Mouse (Mus musculus): ENCODE measurements around the gene Hpcal4.
"Not testable (repeated sequence)": the region's sequence is repeated elsewhere in the genome, so short reads cannot be mapped to it uniquely, and the experiment has no call there.

The Hpcal4 gene

DNA sequence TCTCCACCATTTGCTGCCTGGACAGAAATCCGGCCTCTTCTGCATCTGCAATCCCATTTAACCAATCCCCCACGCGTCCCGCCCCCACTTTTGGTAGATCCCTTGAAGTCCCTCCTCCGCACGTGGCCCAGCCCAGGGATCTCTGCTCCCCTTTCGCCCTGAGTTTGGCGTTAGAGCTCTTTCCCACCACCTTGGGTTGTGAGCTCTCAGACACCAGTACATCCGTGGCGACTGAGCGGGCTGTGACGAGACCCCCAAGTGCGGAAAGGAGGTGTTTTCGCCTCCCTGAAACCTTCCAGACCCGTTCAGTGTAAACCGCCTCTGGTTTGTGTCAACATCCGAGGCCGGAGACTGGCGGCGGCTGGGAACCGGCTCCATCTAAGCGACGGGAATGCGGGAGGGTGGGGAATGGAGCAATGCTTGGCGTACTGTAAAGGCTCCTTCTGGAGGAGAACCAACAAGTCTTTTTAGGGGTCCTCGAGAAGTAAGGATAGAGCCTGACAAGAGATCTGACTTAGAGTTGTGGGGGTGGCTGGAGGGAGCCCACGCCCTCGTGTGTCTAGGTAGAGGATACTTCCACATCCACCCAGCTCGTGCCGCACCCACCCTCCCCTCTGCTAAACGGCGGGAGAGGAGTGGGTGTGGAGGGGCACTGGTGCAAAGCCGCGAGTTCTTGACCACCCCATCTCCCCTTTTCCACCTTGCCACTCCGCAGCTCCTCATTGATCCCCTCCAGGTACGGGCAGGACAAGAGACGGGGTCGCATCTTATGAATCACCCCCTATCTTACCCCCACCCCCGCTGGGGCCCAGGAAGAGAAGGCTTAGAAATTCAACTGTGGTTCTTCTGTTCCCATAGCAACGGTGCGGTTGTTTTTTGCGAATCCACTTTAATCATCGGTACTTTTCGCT lies at the start of gene Hpcal4:
Gene Hpcal4 (plus strand): TSS at position 900 of the 911 bp plus-strand sequence.
- DNase-seq (ENCODE audit: low spot score in 2 of 2): peak in 1 of 2 experiments; percentile 36

DNA sequence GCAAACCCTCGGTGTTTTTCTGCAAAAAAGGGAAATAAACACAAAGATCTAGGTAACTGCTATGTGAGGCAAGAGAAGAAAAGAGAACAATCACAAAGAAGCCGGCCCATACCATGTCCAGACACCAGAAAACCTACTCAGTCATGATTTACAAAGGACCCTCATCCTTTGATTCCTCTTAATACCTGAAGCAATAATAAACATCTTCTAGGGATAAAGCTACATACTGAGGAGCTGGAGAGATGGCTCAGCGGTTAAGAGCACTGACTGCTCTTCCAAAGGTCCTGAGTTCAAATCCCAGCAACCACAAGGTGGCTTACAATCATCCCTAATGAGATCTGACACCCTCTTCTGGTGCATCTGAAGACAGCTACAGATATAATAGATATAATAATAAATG lies 45.5 kb upstream of the Hpcal4 start:
- no peak for DNase-seq (ENCODE audit: low spot score in 2 of 2)

DNA sequence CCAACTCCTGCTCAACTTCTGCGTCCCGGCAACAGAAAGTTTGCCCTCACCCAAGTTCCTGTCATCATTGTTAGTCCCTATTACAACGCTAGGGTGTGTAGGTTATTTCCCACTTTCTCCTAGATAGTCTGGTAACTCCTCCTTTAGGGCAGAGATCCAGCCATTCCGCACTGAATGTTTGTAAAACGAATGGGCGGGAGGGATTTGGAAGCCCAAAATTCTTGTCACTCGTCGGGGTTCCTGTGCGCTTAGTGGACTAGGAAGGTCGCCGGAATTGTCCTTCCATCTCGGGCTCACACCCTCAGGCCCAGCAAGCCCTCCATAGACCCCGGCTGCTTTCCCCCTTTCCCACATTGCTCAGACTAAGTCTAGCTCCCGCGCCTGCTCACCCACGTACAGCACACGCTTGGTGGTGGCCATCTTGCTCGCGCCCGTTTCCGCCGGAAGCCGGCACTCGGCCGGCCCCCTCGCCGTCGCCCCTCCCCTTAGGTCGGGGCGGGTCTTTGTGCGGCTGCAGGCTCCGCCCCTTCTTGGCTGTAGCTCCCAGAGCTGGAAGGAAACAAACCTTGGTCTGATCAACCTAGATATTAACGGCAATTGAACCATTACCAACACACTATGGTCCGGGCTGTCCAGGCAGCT lies 43.4 kb upstream of the Hpcal4 start, which contains the start of gene Ppie:
Gene Ppie (minus strand): TSS at position 439 of the 642 bp plus-strand sequence.
- peak; percentile 41 to 44 for DNase-seq (ENCODE audit: low spot score in 2 of 2)

DNA sequence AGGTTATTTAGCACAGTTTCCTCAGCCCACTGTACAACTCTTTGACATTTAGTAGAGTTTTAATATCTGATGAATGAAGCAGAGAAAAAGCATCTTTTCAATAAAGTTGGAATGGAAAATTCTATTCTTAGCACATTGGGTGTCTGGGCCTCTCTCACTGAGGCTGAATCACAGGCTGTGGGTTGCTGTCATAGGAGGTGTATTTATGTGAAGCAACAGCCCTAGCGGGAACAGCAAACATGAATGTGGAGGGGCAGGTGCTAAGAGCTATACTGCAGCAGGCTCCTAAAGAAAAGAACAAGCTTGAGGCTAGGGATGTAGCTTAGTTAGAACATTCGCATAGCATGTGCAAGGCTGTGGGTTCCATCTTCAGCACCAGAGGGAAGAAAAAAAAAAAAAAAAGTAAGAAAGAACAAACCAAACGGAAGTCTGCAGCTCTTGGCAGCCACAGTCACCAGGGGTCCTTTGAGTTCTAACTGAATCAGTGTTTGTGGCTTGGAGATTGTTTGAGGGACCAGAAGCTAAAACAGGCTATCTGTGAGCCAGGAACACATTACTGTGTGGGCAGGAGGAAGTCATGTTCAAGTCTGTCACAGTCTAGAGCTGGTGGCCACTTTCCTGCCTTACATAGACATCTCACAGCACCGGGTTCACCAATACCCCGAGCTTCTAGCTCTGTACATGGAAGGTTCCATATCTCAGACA lies 35.4 kb upstream of the Hpcal4 start:
- DNase-seq (ENCODE audit: low spot score in 2 of 2): peak in 1 of 2 experiments; percentile 31

DNA sequence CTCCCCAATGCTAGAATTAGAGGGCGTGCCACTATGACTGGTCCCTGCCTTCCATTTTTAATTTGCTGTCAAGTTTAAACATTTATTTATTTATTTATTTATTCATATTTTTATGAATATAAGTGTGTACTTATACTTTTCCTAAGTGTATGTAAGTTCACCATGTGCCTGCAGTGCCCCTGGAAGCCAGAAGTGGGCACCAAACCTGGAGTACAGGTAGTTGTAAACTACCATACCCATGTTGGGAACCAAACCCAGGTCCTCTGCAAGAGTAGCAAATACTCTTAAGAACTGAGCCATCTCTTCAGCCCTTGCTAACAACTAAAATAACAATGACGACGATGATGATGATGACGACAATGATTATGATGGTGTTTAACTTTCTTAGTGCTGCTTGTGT lies 31.0 kb upstream of the Hpcal4 start:
- DNase-seq (ENCODE audit: low spot score in 2 of 2): no peak

DNA sequence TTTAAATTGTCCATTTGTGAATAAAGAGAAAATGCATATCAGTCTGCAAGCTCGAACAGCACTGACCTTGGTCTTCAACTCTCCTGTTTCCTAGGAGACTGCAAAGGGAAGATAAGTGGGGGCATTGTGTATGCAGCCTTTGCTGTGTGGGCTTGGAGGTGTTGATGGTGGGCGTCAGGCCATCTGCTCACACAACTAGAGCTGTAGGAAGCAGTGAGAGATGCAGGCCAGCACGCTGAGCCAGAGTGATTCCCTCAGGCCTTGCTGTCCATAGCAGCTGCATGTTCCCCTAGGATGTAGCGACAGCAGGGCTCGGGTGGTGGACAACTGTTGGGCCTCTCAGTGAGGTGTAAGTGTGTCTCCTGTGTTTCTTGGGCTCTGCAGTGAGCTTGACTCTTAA lies 30.1 kb upstream of the Hpcal4 start:
- DNase-seq (ENCODE audit: low spot score in 2 of 2): peak; percentile 40 to 58

DNA sequence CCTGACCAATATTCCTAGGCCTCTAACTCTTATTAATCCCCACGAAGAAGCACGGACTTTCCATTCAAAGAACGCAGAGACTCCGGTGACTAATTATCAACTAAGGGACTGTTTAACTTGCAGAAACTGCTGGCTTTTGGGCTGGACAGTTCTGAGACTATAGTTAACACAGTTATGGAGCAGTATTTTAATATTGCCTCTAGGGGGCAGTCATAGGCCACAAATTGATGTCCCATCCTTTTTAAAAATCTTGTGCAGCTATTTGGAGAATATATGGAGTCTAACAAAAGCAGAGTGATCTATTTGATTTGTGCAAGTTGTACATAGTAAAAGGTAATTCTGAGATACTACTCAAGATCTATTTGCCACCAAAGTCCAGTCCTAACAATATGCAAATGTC lies 28.0 kb upstream of the Hpcal4 start:
- DNase-seq (ENCODE audit: low spot score in 2 of 2): peak in 1 of 2 experiments; percentile 16

DNA sequence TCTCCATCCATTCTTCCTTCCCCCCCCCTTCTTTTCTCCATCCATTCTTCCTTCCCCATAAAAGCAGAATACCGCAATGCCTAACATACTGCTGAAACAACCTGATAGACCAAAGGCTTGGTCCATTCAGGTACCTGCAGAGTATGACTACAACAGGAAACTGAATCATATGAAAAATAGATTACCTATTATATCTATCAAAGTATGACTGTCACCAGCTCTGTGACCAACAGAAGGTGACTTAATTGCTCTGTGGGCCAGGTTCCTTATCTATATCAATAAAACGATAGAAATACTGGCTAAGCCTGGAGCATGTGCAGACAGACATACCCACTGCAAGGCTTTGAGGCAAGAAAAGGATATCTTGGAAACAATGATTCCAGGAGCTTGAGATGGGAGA lies 27.6 kb upstream of the Hpcal4 start:
- DNase-seq (ENCODE audit: low spot score in 2 of 2): no peak

DNA sequence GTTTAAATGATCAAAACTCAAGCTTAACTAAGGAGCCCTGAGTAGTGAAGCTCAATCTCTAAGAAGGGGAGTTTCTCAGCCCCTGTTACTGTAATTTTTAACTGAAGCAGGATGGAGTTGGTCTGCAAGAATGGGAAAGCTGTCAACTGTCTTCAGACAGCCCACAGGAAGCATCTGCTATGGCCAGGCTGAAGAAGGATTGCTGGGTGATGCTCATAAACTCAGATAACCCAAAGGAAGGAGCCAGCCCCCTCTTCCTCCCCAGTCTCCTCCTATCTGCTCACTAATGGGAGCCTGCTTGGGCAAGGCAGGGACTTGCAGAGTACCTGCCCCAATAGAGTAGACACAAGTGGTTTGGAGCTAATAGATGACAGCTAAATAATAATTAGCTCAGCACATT lies 27.2 kb upstream of the Hpcal4 start:
- DNase-seq (ENCODE audit: low spot score in 2 of 2): no peak

DNA sequence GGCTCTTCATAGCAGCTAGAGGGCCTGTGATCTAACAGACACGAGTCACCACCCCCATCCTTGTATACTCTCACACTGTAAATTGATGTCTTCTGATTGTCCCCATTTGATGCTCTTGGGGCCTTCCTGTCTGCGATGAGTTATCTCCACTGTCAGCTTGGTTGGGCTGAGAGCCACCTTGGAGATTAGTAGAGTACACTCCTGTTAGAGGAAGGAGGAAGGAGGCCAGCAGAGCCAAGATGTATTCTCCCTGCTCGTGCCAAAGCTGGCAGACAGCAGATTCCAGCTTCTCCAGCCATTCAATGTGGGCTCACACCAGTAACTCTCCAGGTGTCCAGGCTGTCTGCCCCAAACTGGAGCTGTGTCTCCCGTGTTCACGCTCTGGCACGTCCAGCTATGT lies 22.5 kb upstream of the Hpcal4 start:
- DNase-seq (ENCODE audit: low spot score in 2 of 2): no peak

DNA sequence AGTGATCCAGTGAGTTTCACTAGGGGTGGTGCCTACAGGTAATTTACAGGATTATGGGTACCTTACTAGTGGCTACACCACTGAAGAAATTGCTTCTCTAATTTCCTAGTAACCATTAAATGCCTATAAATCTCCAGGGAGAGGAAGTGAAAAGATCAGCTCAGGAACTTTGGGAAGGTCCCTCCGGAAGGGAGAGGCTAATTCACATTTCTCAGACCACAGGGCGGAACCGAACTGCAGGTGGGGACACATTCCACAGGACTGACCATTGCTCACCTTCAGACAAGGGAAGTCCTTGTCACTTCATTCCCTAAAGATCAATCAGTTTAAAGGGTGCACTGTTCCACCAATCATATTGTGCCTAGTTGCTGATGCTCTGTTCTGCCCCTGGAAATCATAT lies 21.8 kb upstream of the Hpcal4 start:
- not testable (repeated sequence) for DNase-seq (ENCODE audit: low spot score in 2 of 2)

DNA sequence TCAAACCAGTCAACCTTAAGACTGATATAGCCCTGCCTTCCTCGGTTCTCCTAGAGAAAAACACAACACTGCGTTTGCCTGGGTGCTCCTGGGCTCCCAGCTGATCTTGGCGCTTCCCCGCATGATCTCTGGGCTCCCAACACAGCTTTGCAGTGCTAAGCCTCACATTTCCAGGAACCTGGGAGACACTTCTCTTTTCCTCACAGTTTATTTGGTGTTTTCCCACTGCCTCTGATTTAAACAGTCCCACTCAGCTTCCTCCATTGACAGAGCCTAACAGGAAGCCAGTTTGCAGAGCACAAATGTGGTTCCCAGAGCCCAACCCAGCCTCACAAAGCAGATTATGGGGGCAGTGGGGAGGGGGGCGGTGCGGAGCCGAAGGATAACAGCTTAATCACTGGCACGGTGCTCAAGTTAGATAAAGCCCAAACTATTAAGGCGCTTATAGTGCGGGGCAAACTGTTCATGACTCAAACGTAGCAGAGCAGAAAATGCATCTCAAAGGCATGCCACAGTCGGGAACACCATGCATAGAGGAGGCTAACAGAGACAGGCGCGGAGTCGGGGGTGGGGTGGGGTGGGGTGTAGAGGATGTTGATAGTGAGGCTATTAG lies 20.6 kb upstream of the Hpcal4 start:
- no peak for DNase-seq (ENCODE audit: low spot score in 2 of 2)

DNA sequence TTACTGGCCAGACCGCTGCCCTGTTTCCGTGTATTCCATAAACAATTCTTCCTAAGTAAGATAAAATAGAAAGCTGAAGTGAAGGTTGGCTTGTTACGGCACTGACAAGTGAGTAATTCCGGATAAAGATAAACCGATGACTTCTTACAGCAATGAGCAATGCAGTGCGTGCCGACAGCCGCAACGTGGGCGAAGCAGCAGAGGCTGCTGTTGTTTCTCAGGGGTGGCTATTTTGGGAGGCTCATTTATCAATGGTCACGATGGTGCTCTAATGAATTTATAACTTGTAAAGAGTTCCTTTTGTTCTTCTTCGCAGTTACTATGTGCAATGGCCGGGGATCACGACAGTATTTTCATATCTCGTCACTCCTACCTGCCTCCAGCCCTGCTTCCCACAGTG lies 18.9 kb upstream of the Hpcal4 start:
- no peak for DNase-seq (ENCODE audit: low spot score in 2 of 2)

DNA sequence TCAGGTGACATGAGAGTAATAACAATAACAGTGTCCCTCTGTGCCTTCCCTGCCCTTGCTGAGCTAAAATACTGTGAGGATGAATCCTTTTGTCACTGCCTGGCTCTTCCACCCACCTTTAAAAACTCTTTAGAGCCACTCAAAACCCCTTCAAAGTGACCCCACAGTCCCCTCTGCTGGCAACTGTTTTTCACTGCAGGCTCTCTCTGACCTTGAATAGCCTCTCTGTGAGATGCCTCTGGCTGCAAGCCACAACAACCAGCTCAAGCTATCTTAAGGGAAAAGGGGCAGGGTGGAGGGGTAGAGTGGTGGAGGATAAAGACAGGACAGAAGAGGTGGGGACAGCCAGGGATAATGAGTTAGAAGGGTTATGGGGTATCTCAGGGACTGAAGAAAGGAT lies 11.2 kb upstream of the Hpcal4 start:
- DNase-seq (ENCODE audit: low spot score in 2 of 2): no peak

DNA sequence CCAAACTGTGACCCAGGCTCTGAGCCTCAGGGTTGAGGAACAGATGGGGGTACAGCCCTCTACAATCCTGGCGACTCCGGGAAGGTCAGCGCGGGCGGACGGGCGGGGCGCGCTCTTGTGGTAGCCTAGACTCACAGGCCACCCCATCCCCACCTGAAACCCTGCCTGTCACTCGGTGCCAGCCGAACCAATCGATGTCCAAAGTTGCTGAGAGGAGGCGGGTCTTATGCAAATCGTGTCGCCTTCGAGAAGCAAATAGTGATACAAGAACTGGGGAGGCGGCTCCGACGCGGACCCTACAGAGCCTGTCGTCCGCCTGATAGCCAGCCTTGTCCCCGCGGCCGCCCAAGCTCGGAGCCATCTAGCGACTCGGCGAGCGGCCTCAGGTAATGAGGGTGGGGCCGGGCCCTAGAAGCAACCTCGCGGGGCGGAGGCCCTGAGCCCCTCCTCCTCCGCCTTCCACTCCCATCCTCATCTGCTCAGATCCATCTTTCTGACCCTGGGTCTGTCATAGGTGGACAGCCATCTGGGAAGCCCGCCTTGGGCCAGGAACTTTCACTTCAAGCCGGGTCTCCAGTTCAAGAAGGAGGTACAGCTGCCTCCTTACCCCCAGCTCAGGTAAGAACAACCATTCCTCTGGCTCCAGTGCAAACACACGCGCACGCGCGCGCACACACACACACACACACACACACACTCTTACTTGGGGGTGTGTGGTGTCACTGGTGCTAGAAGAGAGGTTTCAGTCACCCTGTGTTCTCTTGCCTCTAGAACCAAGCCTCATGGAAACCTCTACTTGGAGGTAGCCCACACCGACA lies 421 bp downstream of the Hpcal4 start:
- peak; percentile 78 to 82 for DNase-seq (ENCODE audit: low spot score in 2 of 2)

DNA sequence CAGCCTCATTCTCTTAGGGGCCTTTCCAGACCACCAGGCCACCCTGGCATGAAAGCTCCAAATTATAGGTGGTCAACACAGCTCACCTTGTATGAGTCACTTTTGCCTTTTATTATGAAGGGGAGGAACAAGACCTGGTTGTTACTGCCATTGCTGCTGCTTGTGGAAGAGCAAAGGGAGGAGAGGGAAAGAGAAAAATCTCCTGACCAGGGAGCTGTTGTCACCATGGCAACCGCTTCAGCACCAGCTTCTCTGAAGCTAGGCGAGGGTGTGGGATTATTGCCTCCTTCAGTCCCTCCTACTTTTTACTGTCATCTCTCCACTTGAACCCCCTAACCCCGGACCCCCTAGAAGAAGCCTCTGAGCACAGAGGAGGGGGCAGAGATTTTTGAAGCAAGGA lies 1.8 kb downstream of the Hpcal4 start:
- no peak for DNase-seq (ENCODE audit: low spot score in 2 of 2)

DNA sequence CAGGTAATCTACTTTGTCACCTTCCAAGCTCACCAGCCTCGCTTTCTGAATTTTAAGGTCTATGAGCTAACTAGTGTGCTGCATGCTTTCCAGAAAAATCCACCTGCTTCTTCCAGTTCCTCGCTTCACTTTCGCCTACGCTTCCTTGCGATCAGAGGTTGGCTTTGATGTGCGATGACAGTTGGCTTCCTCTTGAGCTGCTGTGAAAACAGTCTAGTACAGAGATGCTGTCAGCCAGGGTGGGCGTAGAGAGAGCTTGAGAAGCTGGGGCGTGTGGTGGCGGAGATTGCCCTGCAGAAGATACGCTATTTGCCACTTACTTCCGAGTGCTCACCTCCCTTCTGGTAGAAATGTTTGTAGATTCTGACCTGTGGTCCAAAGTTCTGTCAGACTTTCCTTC lies 9.3 kb downstream of the Hpcal4 start:
- DNase-seq (ENCODE audit: low spot score in 2 of 2): peak in 1 of 2 experiments; percentile 42

DNA sequence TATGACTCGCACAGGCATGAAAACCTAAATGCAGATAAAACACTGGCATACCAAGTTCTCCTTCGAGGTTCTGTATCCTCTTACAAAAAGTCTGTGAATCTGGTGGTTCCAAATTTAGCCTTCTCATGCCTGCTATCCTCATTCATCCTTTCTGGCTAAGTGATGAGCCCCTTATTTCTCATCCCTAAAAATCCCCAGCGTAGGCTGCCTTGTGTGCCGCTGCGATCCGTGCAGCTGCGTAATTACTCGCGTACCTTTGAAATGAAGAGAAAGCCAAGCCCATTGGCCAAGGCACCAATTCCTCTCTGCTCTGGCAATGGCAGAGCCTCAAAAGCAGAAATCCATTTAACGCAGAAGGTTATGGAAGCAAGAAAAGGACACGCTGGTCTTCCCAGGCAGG lies 10.8 kb downstream of the Hpcal4 start:
- DNase-seq (ENCODE audit: low spot score in 2 of 2): no peak

DNA sequence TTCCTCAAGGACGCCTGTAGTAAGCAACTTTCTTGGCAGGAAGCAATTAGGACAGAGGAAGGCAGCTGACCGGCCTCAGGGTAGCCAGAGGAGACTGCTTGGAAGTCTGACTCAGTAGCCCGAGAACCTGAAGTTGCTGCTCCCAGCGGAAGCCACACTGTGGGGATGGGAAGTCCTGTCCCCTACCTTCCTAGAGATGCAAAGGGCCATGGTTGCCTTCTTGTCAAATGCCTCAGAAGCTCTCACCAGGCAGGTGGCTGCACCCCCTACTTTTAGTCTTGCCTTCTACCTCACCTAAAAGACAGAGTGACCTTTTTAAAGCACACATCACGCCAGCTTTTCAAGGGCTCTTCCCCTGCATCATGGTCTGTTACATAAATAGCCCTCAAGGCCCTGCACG lies 13.7 kb downstream of the Hpcal4 start:
- no peak for DNase-seq (ENCODE audit: low spot score in 2 of 2)

DNA sequence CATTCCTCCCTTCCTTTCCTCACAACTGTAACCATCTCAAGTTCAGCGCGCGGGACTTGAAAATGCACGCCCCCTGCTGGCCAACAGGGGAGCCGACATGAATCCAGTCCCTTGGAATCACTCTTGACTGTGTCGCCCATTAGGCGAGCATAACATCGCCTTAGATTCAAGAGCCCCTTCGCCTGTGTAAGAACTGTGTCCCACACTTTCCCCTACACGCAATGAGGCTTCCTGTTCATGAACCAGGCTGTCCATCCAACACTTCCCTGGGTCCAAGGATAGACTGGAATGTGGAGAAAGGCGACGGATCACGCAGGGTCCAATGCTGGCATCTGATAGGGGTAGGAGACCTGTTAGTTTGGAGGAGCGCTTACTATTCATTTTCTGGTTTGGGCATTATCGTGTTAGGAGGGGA lies 17.8 kb downstream of the Hpcal4 start:
- peak in 1 of 2 experiments; percentile 58 for DNase-seq (ENCODE audit: low spot score in 2 of 2)

Data from frontal cortex, postnatal 25 days (tissue).